Mouse (Mus musculus): ENCODE measurements around the gene Rasa3.

GRCm38 (mm10) chr8:13540122-13540521 is 137.3 kb downstream of the Rasa3 start:
- TF ChIP-seq EP300 (IDR thresholded peaks at IDR 0.05; ENCODE audit: low read depth) (no peak), CTCF (IDR thresholded peaks at IDR 0.05; ENCODE audit: low read depth) (no peak)

All from heart, postnatal 0 days (tissue).